17 mouse cellular contexts compared by ENCODE assay signal in the genomic region with DNA sequence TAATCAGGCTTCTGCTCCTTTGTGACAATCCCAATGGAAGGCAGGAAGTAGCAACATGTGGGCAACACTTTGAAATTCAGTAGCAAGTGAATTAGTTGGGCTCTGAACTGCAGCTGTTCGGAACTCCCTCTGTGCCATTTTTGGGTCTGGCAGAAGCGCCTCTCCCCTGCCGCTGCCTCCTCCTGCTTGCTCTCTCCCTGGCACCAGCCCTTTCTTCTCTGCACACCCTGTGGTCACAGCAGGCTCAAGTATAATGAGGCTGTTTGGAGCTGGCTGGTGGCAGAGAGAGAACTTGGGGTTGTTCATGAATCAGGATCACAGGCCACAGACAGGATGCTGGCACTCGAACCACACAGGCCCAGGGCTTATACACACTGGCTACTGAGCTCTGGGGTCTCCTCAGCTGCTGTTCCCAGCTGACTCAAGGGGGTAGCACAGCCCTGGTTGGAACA. TPM values are rescaled to one million over a fixed set of nuclear protein-coding genes. Genes with fewer than 3 reads are reported as not detected.
DNase-seq lines count a peak whose midpoint lies in the region; ATAC-seq and TF ChIP-seq lines count a peak whose summit lies in the region.
"Had no signal": no experiment of that assay in that cellular context is flagged by ENCODE, and none has a peak within 500 bp of the region (broad histone marks: within the 10 kb centered on the region; RNA-seq: fewer than 3 reads in every experiment).

No protein-coding gene starts in this region.

- 30% methylated on average over 4 of the region's 4 CpGs for WGBS in midbrain, embryonic 13.5 days
- 24% methylated on average over 4 of the region's 4 CpGs for WGBS in midbrain, embryonic 16.5 days
- 29% methylated on average over 4 of the region's 4 CpGs for WGBS in forebrain, postnatal 0 days

- H3K9me3 ChIP-seq in midbrain, embryonic 13.5 days, result no peaks in the 10 kb centered on the region
- H3K9me3 ChIP-seq in midbrain, embryonic 16.5 days (replicated peaks; ENCODE audit: control insufficient read depth, low read length, poor library complexity, severe bottlenecking), result no peaks in the 10 kb centered on the region
- H3K9me3 ChIP-seq in forebrain, postnatal 0 days (ENCODE audit: low read length), result no peaks in the 10 kb centered on the region
- H3K9me3 ChIP-seq: heart, embryonic 12.5 days; lung, embryonic 15.5 days had no signal

- DNase-seq in frontal cortex, postnatal 36 days (ENCODE audit: low spot score in 2 of 2), result no peak
- DNase-seq in forebrain, postnatal 0 days, result peak; percentile 50
- no peak for DNase-seq in cerebellum, postnatal 36 days
- DNase-seq in retina, postnatal 1 day, result no peak
- DNase-seq: cerebellum, postnatal 25 days; gastrocnemius, postnatal 36 days; heart, postnatal 36 days; kidney, adult 8-10 months; right cerebral cortex, postnatal 14 days; thymus, postnatal 36 days had no signal

- 0 out of 2 replicates have a peak overlapping the region, but pooled peaks have one; percentile 3 for H3K27ac ChIP-seq in midbrain, embryonic 13.5 days
- H3K27ac ChIP-seq in midbrain, embryonic 16.5 days (ENCODE audit: low read length), result no peak overlapping the region
- H3K27ac ChIP-seq in forebrain, postnatal 0 days (ENCODE audit: low read depth, low read length), result peak overlapping the region; percentile 16; the same call in 1 of the 2 replicates
- H3K27ac ChIP-seq: lung, embryonic 15.5 days had no signal

- no peak overlapping the region for H3K9ac ChIP-seq in midbrain, embryonic 13.5 days (replicated peaks)
- no peak overlapping the region for H3K9ac ChIP-seq in midbrain, embryonic 16.5 days (ENCODE audit: low read depth, low read length)
- no peak overlapping the region for H3K9ac ChIP-seq in forebrain, postnatal 0 days
- H3K9ac ChIP-seq: heart, embryonic 12.5 days; lung, embryonic 15.5 days had no signal

- ATAC-seq in frontal cortex, adult (ENCODE audit: low TSS enrichment), result peak; percentile 36; the same call in 1 of the 2 replicates
- no peak for ATAC-seq in midbrain, embryonic 13.5 days
- ATAC-seq in midbrain, embryonic 16.5 days, result no peak
- peak; percentile 79 for ATAC-seq in forebrain, postnatal 0 days
- ATAC-seq: Patski had no signal

- H3K4me2 ChIP-seq in midbrain, embryonic 13.5 days (replicated peaks), result no peak overlapping the region
- no peak overlapping the region for H3K4me2 ChIP-seq in midbrain, embryonic 16.5 days (ENCODE audit: low read length)
- no peak overlapping the region for H3K4me2 ChIP-seq in forebrain, postnatal 0 days (ENCODE audit: low read depth)
- peak overlapping the region; percentile 12 for H3K4me2 ChIP-seq in myocyte (ENCODE audit: low read depth)
- H3K4me2 ChIP-seq: heart, embryonic 12.5 days; lung, embryonic 15.5 days had no signal

- H3K79me2 ChIP-seq in myocyte (ENCODE audit: control insufficient read depth, insufficient read depth), result no peaks in the 10 kb centered on the region

- TF ChIP-seq CTCF in forebrain, postnatal 0 days (IDR thresholded peaks at IDR 0.05; ENCODE audit: low read depth), result no peak

- no peaks in the 10 kb centered on the region for H3K36me3 ChIP-seq in midbrain, embryonic 13.5 days
- H3K36me3 ChIP-seq in midbrain, embryonic 16.5 days (ENCODE audit: control insufficient read depth, insufficient read depth, low read length), result no peaks in the 10 kb centered on the region
- no peaks in the 10 kb centered on the region for H3K36me3 ChIP-seq in forebrain, postnatal 0 days (ENCODE audit: insufficient read depth)
- H3K36me3 ChIP-seq in myocyte (ENCODE audit: control insufficient read depth, insufficient read depth), result no peaks in the 10 kb centered on the region
- H3K36me3 ChIP-seq: lung, embryonic 15.5 days had no signal

- peaks cover 34% of the 10 kb centered on the region for H3K4me1 ChIP-seq in midbrain, embryonic 13.5 days (replicated peaks)
- H3K4me1 ChIP-seq in midbrain, embryonic 16.5 days (ENCODE audit: control insufficient read depth, insufficient read depth, low read length), result peaks cover 2% of the 10 kb centered on the region; the same call in 1 of the 2 replicates
- no peaks in the 10 kb centered on the region; the same call in 1 of the 2 replicates for H3K4me1 ChIP-seq in forebrain, postnatal 0 days (ENCODE audit: insufficient read depth)
- H3K4me1 ChIP-seq: heart, embryonic 12.5 days; lung, embryonic 15.5 days had no signal

- H3K4me3 ChIP-seq in midbrain, embryonic 13.5 days (replicated peaks), result no peak overlapping the region
- no peak overlapping the region for H3K4me3 ChIP-seq in midbrain, embryonic 16.5 days (ENCODE audit: low read depth, low read length)
- no peak overlapping the region for H3K4me3 ChIP-seq in forebrain, postnatal 0 days (ENCODE audit: low read depth, low read length)
- H3K4me3 ChIP-seq in myocyte, result no peak overlapping the region
- H3K4me3 ChIP-seq: heart, embryonic 12.5 days; lung, embryonic 15.5 days had no signal

- no peaks in the 10 kb centered on the region for H3K27me3 ChIP-seq in midbrain, embryonic 13.5 days
- no peaks in the 10 kb centered on the region for H3K27me3 ChIP-seq in midbrain, embryonic 16.5 days (ENCODE audit: control insufficient read depth, insufficient read depth, low read depth, low read length)
- no peaks in the 10 kb centered on the region for H3K27me3 ChIP-seq in forebrain, postnatal 0 days (ENCODE audit: insufficient read depth, low read length)
- H3K27me3 ChIP-seq in myocyte (ENCODE audit: control insufficient read depth, insufficient read depth, insufficient read length), result no peaks in the 10 kb centered on the region
- H3K27me3 ChIP-seq: lung, embryonic 15.5 days; Patski had no signal

- no peak for TF ChIP-seq POLR2A in myocyte (IDR thresholded peaks at IDR 0.05; ENCODE audit: insufficient read length, low read depth)

- H3ac ChIP-seq in myocyte (ENCODE audit: control insufficient read depth, insufficient read length), result no peak overlapping the region

TF ChIP-seq in myocyte, 11 proteins besides CTCF, POLR2A, EP300 and RAD21:
- peak; percentile 56 to 90 (median 87) for TF ChIP-seq MYOG (IDR thresholded peaks at IDR 0.05; ENCODE audit: control insufficient read depth in 1 of 3, insufficient read depth in 1 of 3, insufficient read length in 2 of 3, low read depth in 2 of 3)
- peak; percentile 52 for TF ChIP-seq TCF12 (IDR thresholded peaks at IDR 0.05; ENCODE audit: insufficient read depth, poor library complexity, severe bottlenecking)
- TF ChIP-seq TCF3 (IDR thresholded peaks at IDR 0.05; ENCODE audit: insufficient read length, low read depth), result no peak
- TF ChIP-seq E2F4 (IDR thresholded peaks at IDR 0.05; ENCODE audit: insufficient read depth), result no peak
- TF ChIP-seq MYOD1 (IDR thresholded peaks at IDR 0.05; ENCODE audit: control insufficient read depth in 1 of 3, insufficient read length in 2 of 3, low read depth in 2 of 3), result peak; percentile 55 to 77 (median 55)
- peak; percentile 51; the same call in 1 of the 2 replicates for TF ChIP-seq CEBPB (IDR thresholded peaks at IDR 0.05; ENCODE audit: insufficient read depth, poor library complexity, severe bottlenecking)
- peak; percentile 56 for TF ChIP-seq SRF (IDR thresholded peaks at IDR 0.05; ENCODE audit: control insufficient read depth, insufficient read length, low read depth)

RNA-seq across cellular contexts. Expression of gene Tbc1d22a, which starts 42.5 kb away (rescaled TPM):
- polyA plus RNA-seq in midbrain, embryonic 13.5 days (2015; fragmentation: Nextera tagmentation; extraction: Ambion mirVana), result 13.4 and 13.6 TPM in 2 replicates
- 12.8 and 13.5 TPM in 2 replicates for polyA plus RNA-seq in midbrain, embryonic 16.5 days (2015; fragmentation: Nextera tagmentation; extraction: Ambion mirVana)
- total RNA-seq in forebrain, postnatal 0 days (2014; rRNA removed), result 20.5 and 22.1 TPM in 2 replicates
- polyA plus RNA-seq in forebrain, postnatal 0 days (2015; fragmentation: Nextera tagmentation; extraction: Ambion mirVana), result 12.1 and 13.1 TPM in 2 replicates
- polyA plus RNA-seq in myocyte (2012; fragmentation: generic; extraction: Trizol), result 30.5 TPM

Comparison
In these comparisons a context has a peak if more than half of its experiments do, and no peak if none do; other contexts are left out.
1. ATAC-seq: peak in frontal cortex, adult (single experiment) and forebrain, postnatal 0 days (single experiment); none in midbrain, embryonic 13.5 days (single experiment) and midbrain, embryonic 16.5 days (single experiment).